Mouse (Mus musculus): ENCODE results near the gene Zfp14. TPM values are rescaled to one million over a fixed set of nuclear protein-coding genes. Genes with fewer than 3 reads are reported as not detected.

Zfp14 gene
- polyA plus RNA-seq, 1 experiment from 2014 or later, result 0.31 TPM

GRCm38 (mm10) chr7:30007601-30008000 is 43.6 kb downstream of the Zfp14 start:
- Histone ChIP-seq H3K4me3 (ENCODE audit: low read depth, low read length) (no peak overlapping the region), H3K9ac (replicated peaks) (no peak overlapping the region), H3K27me3 (ENCODE audit: insufficient read depth, low read length) (no peaks in the 10 kb centered on the region), H3K36me3 (replicated peaks; ENCODE audit: insufficient read depth, low read length) (peaks cover 23% of the 10 kb centered on the region), H3K27ac (ENCODE audit: low read depth) (no peak overlapping the region), H3K4me1 (ENCODE audit: insufficient read depth) (no peaks in the 10 kb centered on the region), H3K9me3 (ENCODE audit: low read length) (no peaks in the 10 kb centered on the region), H3K4me2 (ENCODE audit: low read depth, low read length) (no peak overlapping the region)
- TF ChIP-seq EP300 (IDR thresholded peaks at IDR 0.05; ENCODE audit: low read depth), result no peak
- DNase-seq (no peak), ATAC-seq (no peak)
- 70% methylated on average over 1 of the region's 1 CpGs for WGBS (ENCODE audit: insufficient replicate concordance)

GRCm38 (mm10) chr7:30000601-30001000 is 50.6 kb downstream of the Zfp14 start:
- Histone ChIP-seq H3K9me3 (ENCODE audit: low read length) (no peaks in the 10 kb centered on the region), H3K4me3 (ENCODE audit: low read depth, low read length) (no peak overlapping the region), H3K27ac (ENCODE audit: low read depth) (peak overlapping the region; percentile 30; the same call in 1 of the 2 replicates), H3K9ac (replicated peaks) (no peak overlapping the region), H3K27me3 (ENCODE audit: insufficient read depth, low read length) (no peaks in the 10 kb centered on the region), H3K36me3 (replicated peaks; ENCODE audit: insufficient read depth, low read length) (peaks cover 28% of the 10 kb centered on the region), H3K4me2 (ENCODE audit: low read depth, low read length) (no peak overlapping the region), H3K4me1 (ENCODE audit: insufficient read depth) (no peaks in the 10 kb centered on the region; the same call in 1 of the 2 replicates)
- no peak for DNase-seq
- WGBS (ENCODE audit: insufficient replicate concordance), result 52% methylated on average over 5 of the region's 5 CpGs
- TF ChIP-seq CTCF (IDR thresholded peaks at IDR 0.05; ENCODE audit: low read depth) (no peak), EP300 (IDR thresholded peaks at IDR 0.05; ENCODE audit: low read depth) (no peak)
- ATAC-seq, result 0 out of 2 replicates have a peak, but pooled peaks have one; percentile 13

GRCm38 (mm10) chr7:29995134-29995533 is 56.0 kb downstream of the Zfp14 start:
- Histone ChIP-seq H3K27ac (ENCODE audit: low read depth) (no peak overlapping the region), H3K4me2 (ENCODE audit: low read depth, low read length) (no peak overlapping the region), H3K36me3 (replicated peaks; ENCODE audit: insufficient read depth, low read length) (peaks cover 39% of the 10 kb centered on the region), H3K9me3 (ENCODE audit: low read length) (no peaks in the 10 kb centered on the region), H3K27me3 (ENCODE audit: insufficient read depth, low read length) (no peaks in the 10 kb centered on the region), H3K4me3 (ENCODE audit: low read depth, low read length) (no peak overlapping the region), H3K9ac (replicated peaks) (no peak overlapping the region), H3K4me1 (ENCODE audit: insufficient read depth) (no peaks in the 10 kb centered on the region)
- no peak for TF ChIP-seq CTCF (IDR thresholded peaks at IDR 0.05; ENCODE audit: low read depth)
- no peak for TF ChIP-seq EP300 (IDR thresholded peaks at IDR 0.05; ENCODE audit: low read depth)
- WGBS (ENCODE audit: insufficient replicate concordance), result 85% methylated on average over 8 of the region's 8 CpGs
- no peak for ATAC-seq
- no peak for DNase-seq

GRCm38 (mm10) chr7:29993340-29993739 is 57.8 kb downstream of the Zfp14 start:
- H3K4me2 ChIP-seq (ENCODE audit: low read depth, low read length), result no peak overlapping the region
- no peaks in the 10 kb centered on the region for H3K9me3 ChIP-seq (ENCODE audit: low read length)
- TF ChIP-seq EP300 (IDR thresholded peaks at IDR 0.05; ENCODE audit: low read depth), result no peak
- DNase-seq (no peak), ATAC-seq (no peak)
- peaks cover 27% of the 10 kb centered on the region for H3K36me3 ChIP-seq (replicated peaks; ENCODE audit: insufficient read depth, low read length)
- no peak overlapping the region for H3K4me3 ChIP-seq (ENCODE audit: low read depth, low read length)
- no peak overlapping the region for H3K9ac ChIP-seq (replicated peaks)
- no peaks in the 10 kb centered on the region for H3K4me1 ChIP-seq (ENCODE audit: insufficient read depth)
- no peak overlapping the region for H3K27ac ChIP-seq (ENCODE audit: low read depth)
- no peaks in the 10 kb centered on the region for H3K27me3 ChIP-seq (ENCODE audit: insufficient read depth, low read length)
- WGBS (ENCODE audit: insufficient replicate concordance), result 92% methylated on average over 9 of the region's 9 CpGs

- H3K4me1 ChIP-seq (ENCODE audit: insufficient read depth), result no peaks in the 10 kb centered on the region
- ATAC-seq, result no peak
Observed at GRCm38 (mm10) chr7:29992698-29993097, 58.5 kb downstream of the Zfp14 start.

GRCm38 (mm10) chr7:29989031-29989430 is 62.1 kb downstream of the Zfp14 start:
- no peaks in the 10 kb centered on the region for H3K9me3 ChIP-seq (ENCODE audit: low read length)
- no peak overlapping the region for H3K4me3 ChIP-seq (ENCODE audit: low read depth, low read length)
- H3K4me2 ChIP-seq (ENCODE audit: low read depth, low read length), result no peak overlapping the region
- TF ChIP-seq EP300 (IDR thresholded peaks at IDR 0.05; ENCODE audit: low read depth) (no peak), CTCF (IDR thresholded peaks at IDR 0.05; ENCODE audit: low read depth) (no peak)
- H3K27me3 ChIP-seq (ENCODE audit: insufficient read depth, low read length), result no peaks in the 10 kb centered on the region
- ATAC-seq, result peak; percentile 81
- whole genome bisulfite sequencing (ENCODE audit: insufficient replicate concordance), result 67% methylated on average over 11 of the region's 11 CpGs
- 0 out of 2 replicates have a peak, but pooled peaks cover 3% of the 10 kb centered on the region for H3K4me1 ChIP-seq (ENCODE audit: insufficient read depth)
- peak; percentile 58 for DNase-seq
- H3K36me3 ChIP-seq (replicated peaks; ENCODE audit: insufficient read depth, low read length), result peaks cover 21% of the 10 kb centered on the region
- peak overlapping the region; percentile 31; the same call in 1 of the 2 replicates for H3K27ac ChIP-seq (ENCODE audit: low read depth)
- no peak overlapping the region for H3K9ac ChIP-seq (replicated peaks)

More at GRCm38 (mm10) chr7:29992698-29993097, 58.5 kb downstream of the Zfp14 start:
- Histone ChIP-seq H3K27ac (ENCODE audit: low read depth) (no peak overlapping the region), H3K36me3 (replicated peaks; ENCODE audit: insufficient read depth, low read length) (peaks cover 25% of the 10 kb centered on the region), H3K4me3 (ENCODE audit: low read depth, low read length) (no peak overlapping the region), H3K27me3 (ENCODE audit: insufficient read depth, low read length) (no peaks in the 10 kb centered on the region), H3K9me3 (ENCODE audit: low read length) (no peaks in the 10 kb centered on the region), H3K9ac (replicated peaks) (no peak overlapping the region), H3K4me2 (ENCODE audit: low read depth, low read length) (no peak overlapping the region)
- 88% methylated on average over 8 of the region's 8 CpGs for WGBS (ENCODE audit: insufficient replicate concordance)
- no peak for TF ChIP-seq CTCF (IDR thresholded peaks at IDR 0.05; ENCODE audit: low read depth)
- no peak for TF ChIP-seq EP300 (IDR thresholded peaks at IDR 0.05; ENCODE audit: low read depth)
- DNase-seq, result no peak

- no peak overlapping the region for H3K27ac ChIP-seq (ENCODE audit: low read depth)
- H3K4me2 ChIP-seq (ENCODE audit: low read depth, low read length), result no peak overlapping the region
- TF ChIP-seq EP300 (IDR thresholded peaks at IDR 0.05; ENCODE audit: low read depth) (no peak), CTCF (IDR thresholded peaks at IDR 0.05; ENCODE audit: low read depth) (no peak)
- peaks cover 7% of the 10 kb centered on the region; the same call in 1 of the 2 replicates for H3K4me1 ChIP-seq (ENCODE audit: insufficient read depth)
- peaks cover 19% of the 10 kb centered on the region for H3K36me3 ChIP-seq (replicated peaks; ENCODE audit: insufficient read depth, low read length)
- H3K4me3 ChIP-seq (ENCODE audit: low read depth, low read length), result no peak overlapping the region
- WGBS (ENCODE audit: insufficient replicate concordance), result 87% methylated on average over 5 of the region's 5 CpGs
- ATAC-seq (no peak), DNase-seq (no peak)
- no peaks in the 10 kb centered on the region for H3K9me3 ChIP-seq (ENCODE audit: low read length)
- H3K9ac ChIP-seq (replicated peaks), result no peak overlapping the region
- no peaks in the 10 kb centered on the region for H3K27me3 ChIP-seq (ENCODE audit: insufficient read depth, low read length)
Observed at GRCm38 (mm10) chr7:29987551-29987950, 63.6 kb downstream of the Zfp14 start.

Small RNA genes within 50 kb of the gene (microRNA-seq; reads per million reads assigned to microRNA genes)
- gene Gm23368, result not detected

Other genes with a start within 250 kb of the Zfp14 start
- 2.2 and 2.5 TPM in 2 replicates for gene Zfp790, start 235.3 kb downstream of the Zfp14 start, polyA plus RNA-seq (2015; fragmentation: Nextera tagmentation; extraction: Ambion mirVana)
- 0.39 and 0.42 TPM in 2 replicates for gene Zfp940, start 197.7 kb downstream of the Zfp14 start, polyA plus RNA-seq (2015; fragmentation: Nextera tagmentation; extraction: Ambion mirVana)
- gene Zfp420, start 191.4 kb downstream of the Zfp14 start, polyA plus RNA-seq (2015; fragmentation: Nextera tagmentation; extraction: Ambion mirVana), result 0.59 and 0.87 TPM in 2 replicates
- 1.5 TPM in 2 replicates for gene Zfp27, start 144.8 kb downstream of the Zfp14 start, polyA plus RNA-seq (2015; fragmentation: Nextera tagmentation; extraction: Ambion mirVana)
- gene Zfp383, start 143.2 kb downstream of the Zfp14 start, polyA plus RNA-seq (2015; fragmentation: Nextera tagmentation; extraction: Ambion mirVana), result 0.59 and 0.60 TPM in 2 replicates
- 1.1 and 1.8 TPM in 2 replicates for gene Zfp74, start 97.3 kb downstream of the Zfp14 start, polyA plus RNA-seq (2015; fragmentation: Nextera tagmentation; extraction: Ambion mirVana)
- 5.5 and 6.4 TPM in 2 replicates for gene Zfp568, start 67.4 kb downstream of the Zfp14 start, polyA plus RNA-seq (2015; fragmentation: Nextera tagmentation; extraction: Ambion mirVana)
- 0.54 and 0.68 TPM in 2 replicates for gene Zfp82, start 21.5 kb upstream of the Zfp14 start, polyA plus RNA-seq (2015; fragmentation: Nextera tagmentation; extraction: Ambion mirVana)
- gene Gm26920, start 39.0 kb upstream of the Zfp14 start, polyA plus RNA-seq (2015; fragmentation: Nextera tagmentation; extraction: Ambion mirVana), result not detected in 2 replicates
- 1.2 and 1.7 TPM in 2 replicates for gene Zfp566, start 39.1 kb upstream of the Zfp14 start, polyA plus RNA-seq (2015; fragmentation: Nextera tagmentation; extraction: Ambion mirVana)
- gene Zfp260, start 43.4 kb upstream of the Zfp14 start, polyA plus RNA-seq (2015; fragmentation: Nextera tagmentation; extraction: Ambion mirVana), result 10.1 and 10.7 TPM in 2 replicates
- gene Zfp382, start 70.6 kb upstream of the Zfp14 start, polyA plus RNA-seq (2015; fragmentation: Nextera tagmentation; extraction: Ambion mirVana), result 0.54 and 0.75 TPM in 2 replicates
- gene Zfp146, start 118.4 kb upstream of the Zfp14 start, polyA plus RNA-seq (2015; fragmentation: Nextera tagmentation; extraction: Ambion mirVana), result 2.1 and 3.1 TPM in 2 replicates
- gene Cox7a1, start 132.8 kb upstream of the Zfp14 start, polyA plus RNA-seq (2015; fragmentation: Nextera tagmentation; extraction: Ambion mirVana), result 7.0 and 15.1 TPM in 2 replicates
- gene Capns1, start 147.4 kb upstream of the Zfp14 start, polyA plus RNA-seq (2015; fragmentation: Nextera tagmentation; extraction: Ambion mirVana), result 30.2 and 30.6 TPM in 2 replicates
- 42.9 and 43.3 TPM in 2 replicates for gene Polr2i, start 180.6 kb upstream of the Zfp14 start, polyA plus RNA-seq (2015; fragmentation: Nextera tagmentation; extraction: Ambion mirVana)
- gene Tbcb, start 180.9 kb upstream of the Zfp14 start, polyA plus RNA-seq (2015; fragmentation: Nextera tagmentation; extraction: Ambion mirVana), result 41.8 and 42.1 TPM in 2 replicates
- gene Ovol3, start 184.3 kb upstream of the Zfp14 start, polyA plus RNA-seq (2015; fragmentation: Nextera tagmentation; extraction: Ambion mirVana), result not detected in 2 replicates
- gene Thap8, start 228.7 kb upstream of the Zfp14 start, polyA plus RNA-seq (2015; fragmentation: Nextera tagmentation; extraction: Ambion mirVana), result 0.08 and 0.15 TPM in 2 replicates
- gene Wdr62, start 229.0 kb upstream of the Zfp14 start, polyA plus RNA-seq (2015; fragmentation: Nextera tagmentation; extraction: Ambion mirVana), result 3.1 and 3.4 TPM in 2 replicates
- gene Clip3, start 240.3 kb upstream of the Zfp14 start, polyA plus RNA-seq (2015; fragmentation: Nextera tagmentation; extraction: Ambion mirVana), result 0.34 and 0.59 TPM in 2 replicates

All from liver, postnatal 0 days (tissue).